24 mouse cellular contexts compared by ENCODE assay signal in the genomic region with DNA sequence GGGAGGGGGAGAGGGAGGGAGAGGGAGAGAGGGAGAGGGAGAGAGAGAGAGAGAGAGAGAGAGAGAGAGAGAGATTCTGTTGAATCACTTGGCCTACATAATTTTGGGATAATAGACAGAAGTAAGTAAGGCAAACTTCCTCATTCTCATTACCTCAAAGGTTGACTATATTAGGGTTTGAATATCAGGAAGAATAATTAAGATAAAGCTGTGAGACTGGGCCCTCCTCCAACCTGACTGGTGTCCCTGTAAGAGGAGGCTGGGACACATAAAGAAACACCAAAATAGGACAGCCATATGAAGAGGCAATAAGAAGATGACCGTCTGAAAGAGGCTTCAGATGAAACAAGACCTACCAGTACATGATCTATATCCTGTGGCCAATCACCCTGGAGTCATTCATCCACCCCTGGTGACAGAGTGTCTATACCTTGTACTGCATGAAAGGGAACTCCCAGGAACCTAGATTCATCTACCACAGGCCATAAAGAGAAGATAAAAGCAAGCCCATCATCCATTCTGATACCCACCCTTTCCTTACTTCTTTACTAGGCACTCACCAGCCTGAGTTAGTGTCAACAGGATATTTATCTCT.
DNase-seq lines count a peak whose midpoint lies in the region; ATAC-seq lines count a peak whose summit lies in the region.
"Had no signal": no experiment of that assay in that cellular context is flagged by ENCODE, and none has a peak within 500 bp of the region (broad histone marks: within the 10 kb centered on the region; RNA-seq: fewer than 3 reads in every experiment).

No protein-coding gene starts in this region.

- WGBS in midbrain, embryonic 11.5 days = 92% methylated on average over 1 of the region's 1 CpGs
- 86% methylated on average over 1 of the region's 1 CpGs for WGBS in midbrain, embryonic 14.5 days

- DNase-seq in midbrain, embryonic 11.5 days (ENCODE audit: low spot score, missing footprints) = peak; percentile 72
- DNase-seq in midbrain, embryonic 14.5 days = no peak
- DNase-seq in retina, embryonic 14.5 days (ENCODE audit: low spot score) = no peak
- no peak for DNase-seq in kidney, adult 18-20 months
- DNase-seq: adrenal gland, postnatal 10 days; cerebellum, adult 11 months; cerebellum, adult 2 months; cerebellum, adult 9-11 months; cerebellum, postnatal 36 days; gastrocnemius, postnatal 10 days; gastrocnemius, postnatal 36 days; heart, adult 18-20 months had no signal

- H3K4me2 ChIP-seq in midbrain, embryonic 11.5 days = no peak overlapping the region
- H3K4me2 ChIP-seq in midbrain, embryonic 14.5 days (ENCODE audit: low read length) = no peak overlapping the region
- H3K4me2 ChIP-seq: forebrain, embryonic 13.5 days; heart, embryonic 11.5 days; hindbrain, embryonic 13.5 days; intestine, embryonic 15.5 days had no signal

- no peaks in the 10 kb centered on the region for H3K9me3 ChIP-seq in midbrain, embryonic 11.5 days (ENCODE audit: control insufficient read depth, low read length)
- no peaks in the 10 kb centered on the region for H3K9me3 ChIP-seq in midbrain, embryonic 14.5 days (ENCODE audit: control insufficient read depth, low read length)
- H3K9me3 ChIP-seq: forebrain, embryonic 10.5 days; forebrain, embryonic 13.5 days; hindbrain, embryonic 10.5 days; hindbrain, embryonic 13.5 days; intestine, embryonic 15.5 days had no signal

- no peaks in the 10 kb centered on the region for H3K4me1 ChIP-seq in midbrain, embryonic 11.5 days (ENCODE audit: control insufficient read depth, insufficient read depth, low read length)
- H3K4me1 ChIP-seq in midbrain, embryonic 14.5 days (ENCODE audit: control insufficient read depth, insufficient read depth, low read length) = no peaks in the 10 kb centered on the region
- H3K4me1 ChIP-seq: forebrain, embryonic 10.5 days; forebrain, embryonic 13.5 days; hindbrain, embryonic 10.5 days; hindbrain, embryonic 13.5 days; intestine, embryonic 15.5 days had no signal

- no peak overlapping the region for H3K4me3 ChIP-seq in midbrain, embryonic 11.5 days (ENCODE audit: low read depth, low read length)
- H3K4me3 ChIP-seq in midbrain, embryonic 14.5 days (replicated peaks; ENCODE audit: low read depth, low read length) = no peak overlapping the region
- H3K4me3 ChIP-seq: forebrain, embryonic 10.5 days; forebrain, embryonic 13.5 days; hindbrain, embryonic 10.5 days; hindbrain, embryonic 13.5 days; intestine, embryonic 15.5 days had no signal

- no peak overlapping the region for H3K9ac ChIP-seq in midbrain, embryonic 11.5 days (ENCODE audit: low read length)
- H3K9ac ChIP-seq in midbrain, embryonic 14.5 days (replicated peaks; ENCODE audit: low read length) = no peak overlapping the region
- H3K9ac ChIP-seq: forebrain, embryonic 13.5 days; hindbrain, embryonic 13.5 days; intestine, embryonic 15.5 days had no signal

- H3K27ac ChIP-seq in midbrain, embryonic 11.5 days (ENCODE audit: low read depth, low read length) = no peak overlapping the region
- no peak overlapping the region for H3K27ac ChIP-seq in midbrain, embryonic 14.5 days (replicated peaks; ENCODE audit: low read depth, low read length)
- H3K27ac ChIP-seq: forebrain, embryonic 10.5 days; forebrain, embryonic 13.5 days; hindbrain, embryonic 10.5 days; hindbrain, embryonic 13.5 days; intestine, embryonic 15.5 days had no signal

- ATAC-seq in midbrain, embryonic 11.5 days (ENCODE audit: low FRiP score) = no peak
- ATAC-seq in midbrain, embryonic 14.5 days (ENCODE audit: low FRiP score, low TSS enrichment) = no peak
- 0 out of 2 replicates have a peak, but pooled peaks have one; percentile 18 for ATAC-seq in common myeloid progenitor, adult 5-6 weeks (replicated peaks; ENCODE audit: low read depth, poor library complexity, severe bottlenecking)
- peak; percentile 68 for ATAC-seq in megakaryocyte-erythroid progenitor cell, adult 5-6 weeks (replicated peaks; ENCODE audit: low FRiP score, low TSS enrichment, poor library complexity, severe bottlenecking)
- ATAC-seq: CD4-positive, CD25-positive, alpha-beta regulatory T cell, adult 4 months; forebrain, embryonic 13.5 days; forebrain, embryonic 16.5 days; hindbrain, embryonic 16.5 days; intestine, embryonic 15.5 days; Patski had no signal

- H3K36me3 ChIP-seq in midbrain, embryonic 11.5 days (ENCODE audit: control insufficient read depth, insufficient read depth, low read length) = no peaks in the 10 kb centered on the region
- H3K36me3 ChIP-seq in midbrain, embryonic 14.5 days (ENCODE audit: control insufficient read depth, insufficient read depth, low read length) = no peaks in the 10 kb centered on the region
- H3K36me3 ChIP-seq: forebrain, embryonic 10.5 days; hindbrain, embryonic 10.5 days; hindbrain, embryonic 13.5 days; intestine, embryonic 15.5 days had no signal

- no peaks in the 10 kb centered on the region for H3K27me3 ChIP-seq in midbrain, embryonic 11.5 days (ENCODE audit: control insufficient read depth, insufficient read depth, low read length)
- H3K27me3 ChIP-seq in midbrain, embryonic 14.5 days (ENCODE audit: control insufficient read depth, insufficient read depth, low read length) = no peaks in the 10 kb centered on the region
- H3K27me3 ChIP-seq: forebrain, embryonic 13.5 days; hindbrain, embryonic 13.5 days; intestine, embryonic 15.5 days; Patski had no signal

Comparison
In these comparisons a context has a peak if more than half of its experiments do, and no peak if none do; other contexts are left out.
1. ATAC-seq: peak in common myeloid progenitor, adult 5-6 weeks (single experiment) and megakaryocyte-erythroid progenitor cell, adult 5-6 weeks (single experiment); none in midbrain, embryonic 11.5 days (single experiment) and midbrain, embryonic 14.5 days (single experiment).